Mouse (Mus musculus) frontal cortex, postnatal 25 days (tissue): Measurements from ENCODE around the gene Hrasls.
A peak's percentile ranks its signal among the peaks of the same experiment; 100 is the strongest.

Experiments used
- DNase-seq, 2 experiments: peaks; one replicate each; pipeline ENCODE4 v3.0.0; 2022; ENCODE audit warnings: low spot score in 2 of 2

The Hrasls gene

GRCm38 (mm10) chr16:29209605-29210411 lies at the start of gene Hrasls:
Gene Hrasls, plus strand, starts transcription at chr16:29209695.
- DNase-seq: peak; percentile 20 to 29

GRCm38 (mm10) chr16:29162271-29162670 lies 47.2 kb upstream of the Hrasls start:
- peak in 1 of 2 experiments; percentile 10 for DNase-seq

GRCm38 (mm10) chr16:29167051-29167450 lies 42.4 kb upstream of the Hrasls start:
- no peak for DNase-seq

GRCm38 (mm10) chr16:29171741-29172140 lies 37.8 kb upstream of the Hrasls start:
- no peak for DNase-seq

GRCm38 (mm10) chr16:29173201-29173600 lies 36.3 kb upstream of the Hrasls start:
- no peak for DNase-seq

- no peak for DNase-seq
These were observed 34.6 kb upstream of the Hrasls start for GRCm38 (mm10) chr16:29174831-29175350.

GRCm38 (mm10) chr16:29192911-29193310 lies 16.6 kb upstream of the Hrasls start:
- no peak for DNase-seq

- DNase-seq: no peak
These were observed 15.5 kb upstream of the Hrasls start for GRCm38 (mm10) chr16:29193981-29194380.

GRCm38 (mm10) chr16:29195156-29195555 lies 14.3 kb upstream of the Hrasls start:
- DNase-seq: no peak

GRCm38 (mm10) chr16:29198461-29198860 lies 11.0 kb upstream of the Hrasls start:
- no peak for DNase-seq

GRCm38 (mm10) chr16:29201146-29201545 lies 8.3 kb upstream of the Hrasls start:
- DNase-seq: no peak

GRCm38 (mm10) chr16:29204875-29205274 lies 4.6 kb upstream of the Hrasls start:
- DNase-seq: peak in 1 of 2 experiments; percentile 42

GRCm38 (mm10) chr16:29205581-29205980 lies 3.9 kb upstream of the Hrasls start:
- DNase-seq: no peak

- DNase-seq: no peak
These were observed 654 bp upstream of the Hrasls start for GRCm38 (mm10) chr16:29208841-29209240.

- DNase-seq: peak; percentile 33 to 37
These were observed 7.2 kb downstream of the Hrasls start for GRCm38 (mm10) chr16:29216395-29217295.

- no peak for DNase-seq
These were observed 26.5 kb downstream of the Hrasls start for GRCm38 (mm10) chr16:29235951-29236350.

- no peak for DNase-seq
These were observed 44.8 kb downstream of the Hrasls start for GRCm38 (mm10) chr16:29254325-29254724.
